8 mouse cellular contexts compared by ENCODE assay signal in the genomic region with DNA sequence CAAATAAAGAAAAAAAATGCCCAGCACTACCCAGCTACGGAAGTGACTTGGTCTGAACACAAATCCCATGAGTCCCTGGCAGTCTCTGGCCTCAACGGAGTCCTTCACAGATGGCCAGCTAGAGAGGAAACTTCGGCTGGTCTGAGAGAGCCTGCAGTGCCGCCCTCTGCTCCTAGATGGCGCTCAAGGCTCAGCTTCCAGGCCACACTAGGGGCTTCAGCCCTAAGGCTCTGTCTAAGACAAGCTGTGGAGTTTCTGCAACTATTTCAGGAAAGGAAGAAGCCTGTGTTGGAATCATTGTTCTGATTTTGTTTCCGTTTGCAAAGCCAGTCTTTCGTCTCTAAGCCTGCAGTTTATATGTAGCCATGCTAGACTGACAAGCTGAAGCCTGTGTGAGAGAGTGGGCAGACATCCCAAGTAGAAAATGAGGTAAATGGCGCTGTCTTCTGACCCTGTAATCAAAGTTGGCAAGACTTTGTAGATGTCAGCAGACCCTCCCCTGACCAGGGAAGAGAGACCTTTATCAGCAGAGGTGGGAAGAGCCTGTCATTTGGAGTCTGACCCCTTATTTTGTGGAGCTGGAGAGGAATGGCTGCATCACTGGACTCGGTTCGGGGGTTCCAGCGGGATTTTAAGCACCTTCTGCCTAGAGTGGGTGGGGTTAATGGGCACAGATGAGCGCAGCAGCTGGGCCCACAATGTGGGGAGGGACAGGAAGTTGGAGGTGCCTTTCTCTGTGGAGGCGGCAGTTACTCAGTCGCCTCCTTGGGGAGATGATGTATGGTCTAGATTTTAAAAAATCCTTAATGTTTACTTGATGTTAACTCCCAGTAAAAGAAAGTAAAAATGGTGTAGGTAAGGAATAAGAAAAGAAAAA.
A peak's percentile ranks its signal among the peaks of the same experiment; 100 is the strongest.
DNase-seq lines count a peak whose midpoint lies in the region; ATAC-seq and TF ChIP-seq lines count a peak whose summit lies in the region.

No protein-coding gene starts in this region.

- TF ChIP-seq CTCF in Patski (IDR thresholded peaks at IDR 0.05): peak; percentile 79
- TF ChIP-seq CTCF in hindbrain, postnatal 0 days (IDR thresholded peaks at IDR 0.05; ENCODE audit: low read depth): peak; percentile 97

- no peaks in the 10 kb centered on the region for H3K36me3 ChIP-seq in hindbrain, postnatal 0 days (ENCODE audit: insufficient read depth, low read length)

- DNase-seq in Patski (ENCODE audit: low read depth, low spot score): no peak
- DNase-seq in cerebellum, postnatal 14 days: peak; percentile 94
- peak; percentile 87 to 90 for DNase-seq in frontal cortex, postnatal 36 days (ENCODE audit: low spot score in 2 of 2)
- DNase-seq in hindbrain, postnatal 0 days (ENCODE audit: low spot score): peak; percentile 84
- DNase-seq in left cerebral cortex, adult 18-20 months (ENCODE audit: low spot score in 2 of 2): peak; percentile 83 to 85
- peak; percentile 80 for DNase-seq in mesoderm, embryonic 11.5 days (ENCODE audit: low read depth, low spot score)
- peak; percentile 91 for DNase-seq in right cerebral cortex, postnatal 4 days

- no peak overlapping the region for H3K4me3 ChIP-seq in hindbrain, postnatal 0 days (ENCODE audit: low read length)

- H3K27me3 ChIP-seq in Patski: no peaks in the 10 kb centered on the region
- no peaks in the 10 kb centered on the region for H3K27me3 ChIP-seq in hindbrain, postnatal 0 days (ENCODE audit: insufficient read depth, low read length)

- H3K4me2 ChIP-seq in hindbrain, postnatal 0 days (ENCODE audit: low read depth, low read length): no peak overlapping the region

- no peak overlapping the region for H3K27ac ChIP-seq in hindbrain, postnatal 0 days

- in situ Hi-C loops in Patski (cut with MboI; ENCODE audit: low pct_unique_long_range_greater_than_20kb): no loop called here

- POLR2A ChIA-PET in Patski (lab: Charles Lee): no interaction called here

- no peak for ATAC-seq in Patski
- peak; percentile 89 for ATAC-seq in hindbrain, postnatal 0 days
- no peak for ATAC-seq in inflammation-experienced regulatory T-cells, adult 6 months

- CTCF ChIA-PET in Patski (lab: Charles Lee): interaction anchor here (1.4 kb wide), 1 partner anchor 55 kb away, joined by 5 read pairs; no protein-coding TSS in a partner anchor

- no peaks in the 10 kb centered on the region for H3K4me1 ChIP-seq in hindbrain, postnatal 0 days (ENCODE audit: insufficient read depth, low read length)

- H3K9ac ChIP-seq in hindbrain, postnatal 0 days (replicated peaks; ENCODE audit: low read length): no peak overlapping the region

- H3K9me3 ChIP-seq in hindbrain, postnatal 0 days (ENCODE audit: low read length): no peaks in the 10 kb centered on the region

- WGBS in hindbrain, postnatal 0 days: 41% methylated on average over 14 of the region's 14 CpGs
